Mouse (Mus musculus) liver, embryonic 12.5 days (tissue): ENCODE measurements around the gene Eif3l. TPM values are rescaled to one million over a fixed set of nuclear protein-coding genes. Genes with fewer than 3 reads are reported as not detected.

Experiments
- ATAC-seq: fragments of 200-750 bp; cut with Nextera tagmentation; 2 replicates; pipeline ENCODE4 v1.8.0; 2017; ENCODE audit warnings: moderate number of reproducible peaks, mild to moderate bottlenecking, moderate library complexity
- H3K27ac ChIP-seq: fragments of 300-500 bp; sonication (generic); 2 replicates; pipeline ENCODE4 v1.5.1; 2016; ENCODE audit warnings: mild to moderate bottlenecking
- H3K27me3 ChIP-seq: fragments of 300-500 bp; sonication (generic); replicated peaks from 2 replicates; pipeline ENCODE4 v1.6.1; 2016; ENCODE audit warnings: mild to moderate bottlenecking, moderate library complexity
- H3K36me3 ChIP-seq: fragments of 300-500 bp; sonication (generic); 2 replicates; pipeline ENCODE4 v1.6.1; 2016; ENCODE audit warnings: mild to moderate bottlenecking, moderate library complexity
- H3K4me1 ChIP-seq: fragments of 300-500 bp; sonication (generic); 2 replicates; pipeline ENCODE4 v1.6.1; 2016
- H3K4me2 ChIP-seq: fragments of 300-500 bp; sonication (generic); 2 replicates; pipeline ENCODE4 v1.6.1; 2016; ENCODE audit warnings: mild to moderate bottlenecking, moderate library complexity
- H3K4me3 ChIP-seq: fragments of 300-500 bp; sonication (generic); 2 replicates; pipeline ENCODE4 v1.5.1; 2016; ENCODE audit warnings: mild to moderate bottlenecking, moderate library complexity
- H3K9ac ChIP-seq: fragments of 300-500 bp; sonication (generic); 2 replicates; pipeline ENCODE4 v1.6.1; 2016; ENCODE audit warnings: mild to moderate bottlenecking, moderate library complexity
- H3K9me3 ChIP-seq: fragments of 300-500 bp; sonication (generic); replicated peaks from 2 replicates; pipeline ENCODE4 v1.6.1; 2016; ENCODE audit warnings: mild to moderate bottlenecking, moderate library complexity
- WGBS: fragments of 180-500 bp; shearing (Covaris S2); methylation state at CpG from one replicate; pipeline ENCODE4 v1.1.7; 2016; ENCODE audit not compliant: insufficient replicate concordance; 5-methylcytosine and 5-hydroxymethylcytosine counted together
- polyA plus RNA-seq: library from polyadenylated mRNA; unstranded; fragments of >200 nt; fragmentation: Nextera tagmentation; extraction: Ambion mirVana; gene quantifications from 2 replicates; pipeline ENCODE4 v1.2.1, GENCODE M21; 2016

Eif3l gene
- polyA plus RNA-seq, 1 experiment from 2014 or later = 201 TPM

DNA sequence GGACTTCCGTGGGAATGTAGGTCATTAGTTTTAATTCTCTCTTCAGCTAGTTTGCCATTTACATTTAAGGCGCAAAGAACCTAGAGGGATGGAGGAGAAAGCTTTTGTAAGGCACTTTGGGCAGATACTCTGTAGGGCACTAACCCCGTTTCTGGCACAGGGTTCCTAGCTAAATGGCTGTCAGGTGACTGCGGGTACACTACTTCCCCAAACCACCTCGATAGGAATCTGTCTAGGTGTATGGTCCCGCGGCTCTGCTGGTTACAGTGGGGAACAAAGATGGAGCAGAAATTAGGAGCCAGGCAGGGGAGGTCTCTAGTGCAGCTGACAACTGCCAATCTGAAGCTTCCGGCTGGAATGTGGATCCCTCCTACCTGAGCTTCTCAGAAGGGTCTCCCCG lies 35.1 kb downstream of the Eif3l start:
- H3K4me3 ChIP-seq = peak overlapping the region; percentile 72
- H3K36me3 ChIP-seq = peaks cover 11% of the 10 kb centered on the region; the same call in 1 of the 2 replicates
- peak overlapping the region; percentile 86 for H3K9ac ChIP-seq
- 13% methylated on average over 9 of the region's 9 CpGs for WGBS
- ATAC-seq = no peak
- H3K27me3 ChIP-seq = peaks cover 27% of the 10 kb centered on the region
- peaks cover 57% of the 10 kb centered on the region for H3K4me1 ChIP-seq
- H3K27ac ChIP-seq = no peak overlapping the region
- H3K4me2 ChIP-seq = peak overlapping the region; percentile 96
- H3K9me3 ChIP-seq = no peaks in the 10 kb centered on the region

DNA sequence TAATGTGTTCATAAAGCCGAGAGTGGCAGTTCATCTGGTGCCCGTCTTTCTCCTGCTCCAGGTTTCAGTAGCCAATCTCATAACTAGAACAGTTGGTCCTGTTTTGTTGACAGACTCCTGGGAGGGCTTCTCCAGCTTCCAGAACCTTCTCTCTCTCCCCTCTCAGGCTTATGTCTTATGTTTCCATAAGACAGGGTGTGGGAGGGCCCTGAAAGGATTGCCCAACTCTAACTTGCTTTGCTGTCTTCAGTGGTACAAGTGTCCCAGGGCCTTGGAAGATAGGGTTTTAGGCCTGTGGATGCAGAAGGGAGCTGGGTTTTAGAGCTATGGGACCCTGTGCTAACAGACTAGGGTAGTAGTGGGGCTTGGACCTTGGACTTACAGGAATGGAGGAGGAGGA lies 35.5 kb downstream of the Eif3l start:
- peaks cover 16% of the 10 kb centered on the region; the same call in 1 of the 2 replicates for H3K36me3 ChIP-seq
- WGBS = 63% methylated on average over 2 of the region's 2 CpGs
- H3K27me3 ChIP-seq = peaks cover 27% of the 10 kb centered on the region
- peak overlapping the region; percentile 96 for H3K4me2 ChIP-seq
- ATAC-seq = no peak
- H3K27ac ChIP-seq = no peak overlapping the region
- H3K4me1 ChIP-seq = peaks cover 52% of the 10 kb centered on the region
- H3K9me3 ChIP-seq = no peaks in the 10 kb centered on the region
- 0 out of 2 replicates have a peak overlapping the region, but pooled peaks have one; percentile 10 for H3K9ac ChIP-seq
- no peak overlapping the region; the same call in 1 of the 2 replicates for H3K4me3 ChIP-seq

DNA sequence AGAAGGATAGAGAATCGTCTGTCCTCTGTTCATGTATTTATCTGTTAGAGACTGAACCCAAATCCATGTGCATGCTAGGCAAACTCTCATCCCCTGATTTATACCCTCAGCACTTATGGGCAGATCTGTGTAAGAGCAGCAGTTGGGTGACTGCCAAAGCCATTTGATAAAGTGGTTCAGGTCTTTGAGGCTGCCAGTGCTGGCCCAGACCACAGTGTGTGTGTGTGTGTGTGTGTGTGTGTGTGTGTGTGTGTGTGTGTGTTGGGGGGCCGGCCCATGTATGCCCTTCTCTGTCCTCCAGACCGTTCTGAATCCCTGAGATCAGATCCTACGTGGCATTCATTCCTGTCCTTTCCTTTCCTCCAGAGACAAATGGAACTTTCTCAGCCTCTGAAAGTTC lies 36.8 kb downstream of the Eif3l start:
- no peak overlapping the region for H3K27ac ChIP-seq
- no peak overlapping the region for H3K9ac ChIP-seq
- WGBS = 77% methylated on average over 4 of the region's 4 CpGs
- H3K4me2 ChIP-seq = no peak overlapping the region
- peaks cover 40% of the 10 kb centered on the region for H3K4me1 ChIP-seq
- H3K4me3 ChIP-seq = no peak overlapping the region
- H3K9me3 ChIP-seq = no peaks in the 10 kb centered on the region
- peaks cover 24% of the 10 kb centered on the region for H3K36me3 ChIP-seq
- no peak for ATAC-seq
- peaks cover 27% of the 10 kb centered on the region for H3K27me3 ChIP-seq

DNA sequence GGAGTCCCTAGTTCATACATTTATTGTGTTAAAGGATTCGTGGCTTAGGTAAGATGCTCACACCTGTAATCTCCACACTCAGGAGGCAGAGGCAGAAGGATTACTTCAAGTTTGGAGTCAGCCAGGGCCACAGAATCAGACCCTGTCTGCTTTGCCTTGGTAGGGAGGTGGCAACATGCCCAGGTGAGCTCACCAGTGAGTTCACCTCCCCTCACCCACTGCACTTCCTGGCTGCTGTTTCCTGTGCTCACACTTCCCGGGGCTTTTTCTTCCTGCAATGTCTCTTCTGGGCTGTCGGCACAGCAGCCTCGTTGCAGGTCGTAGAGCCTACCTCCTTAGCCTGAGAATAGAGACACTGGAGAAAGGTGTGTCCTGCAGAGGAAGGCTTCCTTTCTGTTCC lies 40.3 kb downstream of the Eif3l start:
- Histone ChIP-seq H3K4me3 (no peak overlapping the region), H3K4me1 (peaks cover 13% of the 10 kb centered on the region), H3K27me3 (peaks cover 9% of the 10 kb centered on the region), H3K36me3 (peaks cover 36% of the 10 kb centered on the region), H3K9me3 (no peaks in the 10 kb centered on the region), H3K4me2 (no peak overlapping the region), H3K9ac (no peak overlapping the region), H3K27ac (no peak overlapping the region)
- no peak for ATAC-seq
- 55% methylated on average over 5 of the region's 5 CpGs for WGBS

DNA sequence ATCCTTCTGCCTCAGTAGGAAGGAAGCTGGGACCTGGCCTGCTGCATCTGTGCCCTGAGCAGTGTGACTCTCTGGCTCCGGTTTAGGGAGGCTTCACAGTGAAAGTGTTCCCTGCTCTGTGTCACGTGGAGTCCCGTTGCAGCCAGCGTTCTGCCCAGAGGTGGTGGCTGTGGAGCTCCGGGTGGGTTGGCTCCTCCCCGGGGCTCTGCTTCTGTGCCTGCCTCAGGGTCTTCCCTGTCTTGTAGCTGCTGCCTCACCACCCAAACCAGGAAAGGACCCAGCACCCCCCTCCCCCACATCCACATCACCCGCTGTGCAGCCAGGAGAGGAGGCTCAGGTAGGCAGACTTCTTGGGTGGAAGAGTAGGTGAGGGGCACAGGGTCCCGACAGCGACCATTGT lies 44.5 kb downstream of the Eif3l start:
- Histone ChIP-seq H3K27me3 (no peaks in the 10 kb centered on the region), H3K9ac (no peak overlapping the region), H3K9me3 (no peaks in the 10 kb centered on the region), H3K4me1 (no peaks in the 10 kb centered on the region), H3K27ac (no peak overlapping the region), H3K36me3 (peaks cover 52% of the 10 kb centered on the region), H3K4me3 (no peak overlapping the region), H3K4me2 (no peak overlapping the region)
- ATAC-seq = no peak
- WGBS = 84% methylated on average over 9 of the region's 9 CpGs

DNA sequence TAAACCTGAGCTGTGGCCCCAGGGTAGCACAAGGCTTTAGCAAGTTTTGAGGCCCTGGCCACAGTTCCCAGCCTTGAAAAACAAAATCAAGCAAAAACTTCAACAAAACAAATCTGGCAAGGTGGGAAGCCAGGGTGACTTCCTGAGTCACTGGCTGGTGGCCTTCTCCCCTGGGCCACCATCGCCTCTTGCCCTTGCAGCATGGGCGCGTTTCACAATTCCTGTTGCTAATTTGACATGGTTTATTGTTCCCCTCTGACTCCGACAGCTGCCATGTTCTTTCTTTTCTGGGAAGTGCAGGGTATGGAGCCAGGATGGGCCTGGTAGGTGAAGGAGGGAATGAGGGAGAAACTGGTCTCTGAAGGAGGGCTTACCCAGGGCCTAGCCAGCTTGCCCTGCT lies 47.1 kb downstream of the Eif3l start:
- H3K4me3 ChIP-seq = no peak overlapping the region
- no peaks in the 10 kb centered on the region for H3K4me1 ChIP-seq
- H3K4me2 ChIP-seq = no peak overlapping the region
- 84% methylated on average over 4 of the region's 4 CpGs for WGBS
- no peaks in the 10 kb centered on the region for H3K9me3 ChIP-seq
- H3K36me3 ChIP-seq = peaks cover 59% of the 10 kb centered on the region
- no peak for ATAC-seq
- no peak overlapping the region for H3K9ac ChIP-seq
- H3K27me3 ChIP-seq = no peaks in the 10 kb centered on the region
- H3K27ac ChIP-seq = no peak overlapping the region

DNA sequence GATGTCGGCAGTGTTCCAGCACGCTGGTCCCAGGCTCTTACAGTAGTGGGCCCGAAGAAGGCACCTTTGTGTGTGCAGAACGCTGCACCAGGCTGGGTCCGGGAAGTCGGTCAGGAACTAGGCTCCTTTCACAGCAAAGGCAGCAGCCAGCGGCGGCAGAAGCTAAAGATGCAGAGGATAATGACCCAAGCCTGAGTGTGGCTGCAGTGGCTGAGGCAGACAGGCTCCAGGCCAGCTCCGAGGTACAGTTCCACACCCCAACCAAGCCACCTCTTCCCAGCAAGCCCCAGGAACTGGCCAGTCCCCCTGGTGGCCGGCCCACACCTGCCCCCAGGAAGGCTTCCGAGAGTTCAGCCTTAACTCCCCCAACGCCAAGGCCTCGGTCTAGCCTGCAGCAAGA lies 47.6 kb downstream of the Eif3l start:
- no peak overlapping the region for H3K9ac ChIP-seq
- no peak overlapping the region for H3K27ac ChIP-seq
- no peaks in the 10 kb centered on the region for H3K27me3 ChIP-seq
- H3K36me3 ChIP-seq = peaks cover 64% of the 10 kb centered on the region
- H3K4me1 ChIP-seq = no peaks in the 10 kb centered on the region
- WGBS = 82% methylated on average over 13 of the region's 13 CpGs
- H3K9me3 ChIP-seq = no peaks in the 10 kb centered on the region
- no peak for ATAC-seq
- H3K4me3 ChIP-seq = no peak overlapping the region
- no peak overlapping the region for H3K4me2 ChIP-seq

DNA sequence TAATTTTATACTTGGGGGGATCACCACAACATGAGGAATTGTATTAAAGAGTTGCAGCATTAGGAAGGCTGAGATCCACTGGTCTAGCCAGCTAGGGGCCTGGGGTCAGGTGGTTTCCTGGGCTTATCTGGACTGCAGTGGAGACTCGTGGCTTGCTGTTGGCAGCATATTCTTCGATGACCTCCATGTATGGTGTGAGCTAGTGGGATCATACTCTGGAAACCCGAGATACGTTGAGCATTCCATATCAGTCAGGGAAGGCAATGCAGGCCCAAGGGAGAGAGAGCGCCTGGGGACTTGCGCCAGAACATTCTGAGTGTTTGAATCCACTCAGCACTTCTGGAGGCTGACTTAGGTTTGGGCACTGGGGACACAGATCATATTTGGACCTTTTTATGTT lies 48.8 kb downstream of the Eif3l start:
- H3K4me1 ChIP-seq = no peaks in the 10 kb centered on the region
- H3K9ac ChIP-seq = no peak overlapping the region
- H3K27me3 ChIP-seq = no peaks in the 10 kb centered on the region
- peaks cover 67% of the 10 kb centered on the region for H3K36me3 ChIP-seq
- no peak for ATAC-seq
- no peak overlapping the region for H3K4me3 ChIP-seq
- WGBS = 62% methylated on average over 6 of the region's 6 CpGs
- H3K4me2 ChIP-seq = no peak overlapping the region
- no peak overlapping the region for H3K27ac ChIP-seq
- peaks cover 6% of the 10 kb centered on the region for H3K9me3 ChIP-seq

DNA sequence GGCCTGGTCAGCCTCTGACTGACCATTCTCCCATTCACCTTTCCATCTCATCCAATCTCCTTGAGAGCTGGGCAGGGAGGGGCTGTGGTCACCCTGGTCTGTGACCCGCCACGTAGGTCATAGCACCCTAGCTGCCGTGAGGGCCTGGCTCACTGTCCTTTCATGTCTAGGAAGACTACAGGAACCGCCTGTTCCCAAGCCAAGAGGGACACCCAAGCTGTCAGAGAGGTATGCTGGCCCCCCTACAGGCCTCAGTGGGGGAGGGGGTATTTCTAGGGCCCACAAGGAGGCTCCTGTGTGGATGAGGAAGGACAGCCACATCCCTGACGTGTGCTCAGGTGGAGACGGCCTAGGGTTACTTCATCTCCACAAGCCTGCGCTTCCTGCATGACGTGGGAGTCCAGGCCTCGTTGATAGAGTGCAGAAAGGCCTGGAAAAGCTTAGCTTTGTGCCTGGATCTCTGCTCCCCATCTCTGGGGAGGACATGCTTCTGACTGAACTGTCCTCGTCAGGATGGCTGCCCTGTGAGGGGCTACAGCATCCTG lies 49.4 kb downstream of the Eif3l start:
- no peak for ATAC-seq

DNA sequence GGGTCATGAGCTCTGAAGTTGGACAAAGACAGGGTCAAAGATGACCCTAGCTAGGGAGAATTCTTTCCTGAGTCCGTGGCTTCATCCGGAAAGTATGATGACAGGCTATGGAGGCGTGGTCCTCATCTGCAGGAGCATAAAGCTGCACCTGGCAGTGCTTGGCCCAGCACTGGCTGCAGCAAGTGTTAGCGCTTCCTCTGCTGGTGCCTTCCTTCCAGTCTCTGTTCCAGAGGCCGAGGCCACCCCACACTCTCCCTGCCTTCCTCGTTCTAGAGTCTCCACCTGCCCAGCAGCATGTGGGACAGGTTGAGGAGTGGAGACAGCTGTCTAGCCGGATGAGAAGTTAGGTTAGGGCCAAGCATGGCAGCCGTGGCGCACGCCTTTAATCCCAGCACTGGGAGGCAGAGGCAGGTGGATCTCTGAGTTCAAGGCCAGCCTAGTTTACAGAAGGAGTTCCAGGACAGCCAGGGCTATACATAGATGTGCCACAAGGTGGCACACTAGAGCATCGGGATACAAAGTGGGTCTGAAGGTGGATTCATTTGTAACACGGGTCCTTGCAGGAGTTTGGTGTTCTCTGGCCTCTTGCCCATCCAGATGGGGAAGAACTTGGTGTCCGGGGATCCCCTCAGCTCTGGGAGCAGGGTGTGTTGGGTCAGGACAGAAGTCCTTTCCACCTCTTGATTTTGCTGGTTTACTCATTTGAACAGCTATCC lies 51.4 kb downstream of the Eif3l start:
- H3K4me3 ChIP-seq = no peak overlapping the region
- H3K36me3 ChIP-seq = peaks cover 85% of the 10 kb centered on the region
- ATAC-seq = no peak
- H3K27ac ChIP-seq = no peak overlapping the region
- no peak overlapping the region for H3K4me2 ChIP-seq
- no peaks in the 10 kb centered on the region for H3K27me3 ChIP-seq
- H3K4me1 ChIP-seq = no peaks in the 10 kb centered on the region
- peaks cover 6% of the 10 kb centered on the region for H3K9me3 ChIP-seq
- no peak overlapping the region for H3K9ac ChIP-seq
- 70% methylated on average over 13 of the region's 13 CpGs for WGBS

More for the DNA sequence above, 49.4 kb downstream of the Eif3l start:
- no peak overlapping the region for H3K4me2 ChIP-seq
- H3K4me3 ChIP-seq = no peak overlapping the region
- no peak overlapping the region for H3K27ac ChIP-seq
- H3K36me3 ChIP-seq = peaks cover 65% of the 10 kb centered on the region
- H3K9me3 ChIP-seq = peaks cover 6% of the 10 kb centered on the region
- WGBS = 82% methylated on average over 10 of the region's 10 CpGs
- H3K4me1 ChIP-seq = no peaks in the 10 kb centered on the region
- no peak overlapping the region for H3K9ac ChIP-seq
- H3K27me3 ChIP-seq = no peaks in the 10 kb centered on the region

DNA sequence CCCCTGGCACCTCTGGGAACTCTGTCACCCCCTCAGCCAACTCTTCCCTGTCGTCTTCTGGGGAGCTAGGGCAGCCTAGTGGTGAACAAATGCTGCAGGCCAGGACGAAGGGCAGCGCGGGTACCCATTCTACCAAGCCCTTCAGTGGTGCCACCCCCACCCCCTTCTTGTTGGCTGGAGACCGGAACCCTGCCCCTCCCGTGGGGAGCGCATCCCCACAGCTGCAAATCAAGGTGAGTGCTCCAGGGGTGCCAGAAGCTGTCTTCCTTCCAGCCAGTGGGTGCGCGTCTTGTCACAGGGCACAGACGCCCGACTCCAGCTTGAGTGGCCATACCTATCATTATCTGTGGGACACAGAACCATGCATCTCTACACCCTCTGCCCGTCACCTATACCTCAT lies 52.1 kb downstream of the Eif3l start:
- WGBS = 85% methylated on average over 12 of the region's 12 CpGs
- Histone ChIP-seq H3K9me3 (peaks cover 6% of the 10 kb centered on the region), H3K9ac (no peak overlapping the region), H3K27ac (no peak overlapping the region), H3K4me2 (no peak overlapping the region), H3K36me3 (peaks cover 91% of the 10 kb centered on the region), H3K27me3 (no peaks in the 10 kb centered on the region), H3K4me3 (no peak overlapping the region), H3K4me1 (no peaks in the 10 kb centered on the region)
- no peak for ATAC-seq

DNA sequence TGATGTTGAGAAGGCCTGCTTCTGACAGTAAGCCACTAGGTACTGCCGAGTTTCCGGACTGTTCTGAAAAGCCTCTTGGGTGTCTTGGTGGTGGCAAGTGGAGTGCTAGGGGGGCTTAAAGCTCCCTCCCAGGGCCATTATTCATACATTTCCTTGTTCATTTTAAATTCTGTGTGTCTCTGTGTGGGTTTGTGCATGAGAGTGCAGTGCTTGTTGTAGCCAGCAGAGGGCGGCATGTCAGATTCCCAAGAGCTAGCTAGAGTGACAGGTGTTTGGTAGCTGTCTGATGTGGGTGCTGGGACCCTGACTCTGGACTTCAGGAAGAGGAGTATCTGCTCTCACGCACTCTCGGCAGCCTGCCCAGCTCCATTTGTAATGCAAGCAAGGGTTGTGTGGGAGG lies 53.2 kb downstream of the Eif3l start:
- no peak overlapping the region for H3K27ac ChIP-seq
- peaks cover 6% of the 10 kb centered on the region for H3K9me3 ChIP-seq
- H3K4me1 ChIP-seq = no peaks in the 10 kb centered on the region
- H3K36me3 ChIP-seq = peaks cover 91% of the 10 kb centered on the region
- H3K9ac ChIP-seq = no peak overlapping the region
- H3K27me3 ChIP-seq = no peaks in the 10 kb centered on the region
- H3K4me3 ChIP-seq = no peak overlapping the region
- WGBS = 83% methylated on average over 5 of the region's 5 CpGs
- no peak overlapping the region for H3K4me2 ChIP-seq
- ATAC-seq = no peak
